Mouse (Mus musculus) CH12.LX (cell line): ENCODE measurements around the gene Dhx16.

Source experiments
- BHLHE40 ChIP-seq: IDR thresholded peaks from 2 replicates; pipeline ENCODE4 v1.6.1; 2011; ENCODE audit warnings: mild to moderate bottlenecking, low read depth, low read length, improper control_type of control experiment
- CHD2 ChIP-seq: IDR thresholded peaks from 2 replicates; pipeline ENCODE4 v1.6.1; 2011; ENCODE audit warnings: low read length, improper control_type of control experiment
- CTCF ChIP-seq, 2 experiments: IDR thresholded peaks in 1 of 2; conservative IDR thresholded peaks in 1 of 2; 2 replicates each; pipeline ENCODE4 v1.5.1; 2011 to 2012; ENCODE audit warnings: low read depth in 2 of 2, low read length in 2 of 2, improper control_type of control experiment in 1 of 2, inconsistent platforms in 1 of 2, mild to moderate bottlenecking in 1 of 2, moderate library complexity in 1 of 2
- GABPA ChIP-seq: IDR thresholded peaks from 2 replicates; pipeline ENCODE4 v1.6.1; 2012; ENCODE audit warnings: low read depth, low read length, improper control_type of control experiment, inconsistent platforms; ENCODE audit not compliant: insufficient replicate concordance
- MAX ChIP-seq: IDR thresholded peaks from 2 replicates; pipeline ENCODE4 v1.6.1; 2011; ENCODE audit warnings: low read length, improper control_type of control experiment
- POLR2A ChIP-seq: IDR thresholded peaks from 2 replicates; pipeline ENCODE4 v1.6.1; 2011; ENCODE audit warnings: low read depth, mild to moderate bottlenecking, improper control_type of control experiment, low read length
- POLR2AphosphoS2 ChIP-seq: IDR thresholded peaks from 2 replicates; pipeline ENCODE4 v1.6.1; 2011; ENCODE audit warnings: low read depth, low read length, improper control_type of control experiment
- TCF12 ChIP-seq: IDR thresholded peaks from 2 replicates; pipeline ENCODE4 v1.6.1; 2014; ENCODE audit warnings: low read depth, mild to moderate bottlenecking, inconsistent platforms, low read length, improper control_type of control experiment
- ZC3H11A ChIP-seq: IDR thresholded peaks from 2 replicates; pipeline ENCODE4 v1.6.1; 2012; ENCODE audit warnings: low read depth, mild to moderate bottlenecking, inconsistent platforms, low read length, improper control_type of control experiment

GRCm38 (mm10) chr17:35838570-35838969, 41.0 kb upstream of the Dhx16 start:
- TF ChIP-seq CTCF (conservative IDR thresholded peaks at IDR 0.05 in 1 of 2, IDR thresholded peaks at IDR 0.05 in 1 of 2; ENCODE audit: low read depth in 2 of 2, low read length in 2 of 2) (no peak), CHD2 (no peak), GABPA (no peak), POLR2AphosphoS2 (no peak), TCF12 (no peak), POLR2A (no peak), BHLHE40 (no peak), ZC3H11A (no peak), MAX (no peak; the same call in 1 of the 2 replicates)
